ENCODE assay signal across 8 mouse cellular contexts in genomic region chr3:153911197-153911881, GRCm38 (mm10). TPM values are rescaled to one million over a fixed set of nuclear protein-coding genes. Genes with fewer than 3 reads are reported as not detected.
DNase-seq lines count a peak whose midpoint lies in the region; ATAC-seq and TF ChIP-seq lines count a peak whose summit lies in the region.

No protein-coding gene starts in this region.

- peak overlapping the region; percentile 78 for H3K4me3 ChIP-seq in left cerebral cortex, adult 2 months
- H3K4me3 ChIP-seq in forebrain, embryonic 14.5 days (ENCODE audit: low read depth, low read length): peak overlapping the region; percentile 63
- peak overlapping the region; percentile 90 for H3K4me3 ChIP-seq in limb, embryonic 11.5 days (ENCODE audit: low read depth, low read length)
- H3K4me3 ChIP-seq in stomach, embryonic 16.5 days (replicated peaks; ENCODE audit: low read length): peak overlapping the region; percentile 98

- WGBS in forebrain, embryonic 14.5 days: 44% methylated on average over 8 of the region's 8 CpGs
- WGBS in limb, embryonic 11.5 days: 54% methylated on average over 8 of the region's 8 CpGs
- WGBS in stomach, embryonic 16.5 days: 29% methylated on average over 8 of the region's 8 CpGs

- H3K27ac ChIP-seq in left cerebral cortex, adult 2 months: peak overlapping the region; percentile 99; the same call in 1 of the 2 replicates
- no peak overlapping the region for H3K27ac ChIP-seq in forebrain, embryonic 14.5 days (ENCODE audit: low read depth, low read length)
- H3K27ac ChIP-seq in limb, embryonic 11.5 days (replicated peaks; ENCODE audit: low read depth, low read length): no peak overlapping the region
- H3K27ac ChIP-seq in stomach, embryonic 16.5 days (ENCODE audit: low read length): peak overlapping the region; percentile 93

- H3K9ac ChIP-seq in forebrain, embryonic 14.5 days (ENCODE audit: low read length): peak overlapping the region; percentile 93
- H3K9ac ChIP-seq in limb, embryonic 11.5 days (ENCODE audit: low read length): peak overlapping the region; percentile 98
- peak overlapping the region; percentile 97 for H3K9ac ChIP-seq in stomach, embryonic 16.5 days (ENCODE audit: low read length)

- H3K36me3 ChIP-seq in forebrain, embryonic 14.5 days (ENCODE audit: control insufficient read depth, insufficient read depth, low read length): peaks cover 51% of the 10 kb centered on the region
- peaks cover 36% of the 10 kb centered on the region for H3K36me3 ChIP-seq in limb, embryonic 11.5 days (ENCODE audit: control insufficient read depth, insufficient read depth, low read length)
- H3K36me3 ChIP-seq in stomach, embryonic 16.5 days (ENCODE audit: control insufficient read depth, insufficient read depth, low read length): peaks cover 35% of the 10 kb centered on the region

- no peaks in the 10 kb centered on the region for H3K9me3 ChIP-seq in forebrain, embryonic 14.5 days (replicated peaks; ENCODE audit: control insufficient read depth, low read length)
- H3K9me3 ChIP-seq in limb, embryonic 11.5 days (ENCODE audit: control insufficient read depth, low read length): no peaks in the 10 kb centered on the region
- no peaks in the 10 kb centered on the region for H3K9me3 ChIP-seq in stomach, embryonic 16.5 days (replicated peaks; ENCODE audit: control insufficient read depth, low read length)

- intact Hi-C loops in left cerebral cortex, adult 2 months (cut with DNase I): no loop called here

- no peak for DNase-seq in left cerebral cortex, adult 2 months (ENCODE audit: extremely low spot score in 1 of 2, low spot score in 2 of 2)
- DNase-seq in left cerebral cortex, adult 11 months (ENCODE audit: low spot score): no peak
- peak; percentile 33 for DNase-seq in R1 (ENCODE audit: low read depth, low spot score)
- no peak for DNase-seq in forebrain, embryonic 14.5 days (ENCODE audit: low spot score)
- no peak for DNase-seq in limb, embryonic 11.5 days (ENCODE audit: low spot score)
- DNase-seq in retina, postnatal 1 day: no peak
- no peak for DNase-seq in frontal cortex, adult 2 months (ENCODE audit: extremely low spot score in 1 of 2, low spot score in 1 of 2)

- no peak for ATAC-seq in forebrain, embryonic 14.5 days
- no peak for ATAC-seq in limb, embryonic 11.5 days (ENCODE audit: insufficient number of reproducible peaks, low FRiP score, low TSS enrichment, low read depth)
- no peak for ATAC-seq in stomach, embryonic 16.5 days (ENCODE audit: insufficient read depth, low FRiP score)

- H3K4me2 ChIP-seq in forebrain, embryonic 14.5 days (ENCODE audit: low read length): peak overlapping the region; percentile 79
- peak overlapping the region; percentile 68 for H3K4me2 ChIP-seq in limb, embryonic 11.5 days (ENCODE audit: low read depth, severe bottlenecking)
- H3K4me2 ChIP-seq in stomach, embryonic 16.5 days (ENCODE audit: low read depth, low read length): peak overlapping the region; percentile 96

- no peaks in the 10 kb centered on the region for H3K27me3 ChIP-seq in forebrain, embryonic 14.5 days (replicated peaks; ENCODE audit: control insufficient read depth, insufficient read depth, low read length)
- no peaks in the 10 kb centered on the region for H3K27me3 ChIP-seq in limb, embryonic 11.5 days (ENCODE audit: control insufficient read depth, insufficient read depth, low read length)
- H3K27me3 ChIP-seq in stomach, embryonic 16.5 days (ENCODE audit: control insufficient read depth, insufficient read depth, low read length): no peaks in the 10 kb centered on the region

- no peak for TF ChIP-seq CTCF in left cerebral cortex, adult 2 months (IDR thresholded peaks at IDR 0.05)

- H3K4me1 ChIP-seq in forebrain, embryonic 14.5 days (ENCODE audit: control insufficient read depth, insufficient read depth, low read length): peaks cover 18% of the 10 kb centered on the region
- peaks cover 11% of the 10 kb centered on the region for H3K4me1 ChIP-seq in limb, embryonic 11.5 days (ENCODE audit: control insufficient read depth, insufficient read depth, low read length)
- peaks cover 41% of the 10 kb centered on the region for H3K4me1 ChIP-seq in stomach, embryonic 16.5 days (ENCODE audit: control insufficient read depth, insufficient read depth, low read length)

RNA-seq across cellular contexts. Expression of gene Rabggtb, which starts 1.5 kb away (rescaled TPM):
- total RNA-seq in left cerebral cortex, adult 2 months (2021): 10 to 100 TPM; 69.2 to 70.8 TPM
- 49.1 and 55.4 TPM in 2 replicates for polyA plus RNA-seq in forebrain, embryonic 14.5 days (2014; fragmentation: Nextera tagmentation; extraction: Ambion mirVana)
- polyA plus RNA-seq in limb, embryonic 11.5 days (2014; fragmentation: Nextera tagmentation; extraction: Ambion mirVana): 41.8 and 49.5 TPM in 2 replicates
- 47.4 and 48.9 TPM in 2 replicates for polyA plus RNA-seq in stomach, embryonic 16.5 days (2015; fragmentation: Nextera tagmentation; extraction: Ambion mirVana)
- polyA plus RNA-seq in frontal cortex, adult 2 months (2012; rRNA removed): 66.9 and 73.9 TPM in 2 replicates

RNA-seq across cellular contexts. Expression of gene Msh4, which starts 5.4 kb away (rescaled TPM):
- total RNA-seq in left cerebral cortex, adult 2 months (2021): under 1 TPM; 0.30 to 0.36 TPM
- polyA plus RNA-seq in forebrain, embryonic 14.5 days (2014; fragmentation: Nextera tagmentation; extraction: Ambion mirVana): 0.06 TPM in 1 of 2 replicates, not detected in the other
- polyA plus RNA-seq in limb, embryonic 11.5 days (2014; fragmentation: Nextera tagmentation; extraction: Ambion mirVana): 0.11 TPM in 1 of 2 replicates, not detected in the other
- polyA plus RNA-seq in stomach, embryonic 16.5 days (2015; fragmentation: Nextera tagmentation; extraction: Ambion mirVana): not detected in 2 replicates
- 0.04 and 0.06 TPM in 2 replicates for polyA plus RNA-seq in frontal cortex, adult 2 months (2012; rRNA removed)

RNA-seq across cellular contexts. Expression of gene Acadm, which starts 33.1 kb away (rescaled TPM):
- 10 to 100 TPM; 44.8 to 47.3 TPM for total RNA-seq in left cerebral cortex, adult 2 months (2021)
- polyA plus RNA-seq in forebrain, embryonic 14.5 days (2014; fragmentation: Nextera tagmentation; extraction: Ambion mirVana): 42.1 and 47.5 TPM in 2 replicates
- 42.5 and 43.9 TPM in 2 replicates for polyA plus RNA-seq in limb, embryonic 11.5 days (2014; fragmentation: Nextera tagmentation; extraction: Ambion mirVana)
- polyA plus RNA-seq in stomach, embryonic 16.5 days (2015; fragmentation: Nextera tagmentation; extraction: Ambion mirVana): 106 and 112 TPM in 2 replicates
- 81.7 and 90.0 TPM in 2 replicates for polyA plus RNA-seq in frontal cortex, adult 2 months (2012; rRNA removed)

Comparison
In these comparisons a context has a peak if more than half of its experiments do, and no peak if none do; other contexts are left out.
1. H3K27ac ChIP-seq: peak in left cerebral cortex, adult 2 months (single experiment) and stomach, embryonic 16.5 days (single experiment); none in forebrain, embryonic 14.5 days (single experiment) and limb, embryonic 11.5 days (single experiment).
2. Peak in every context shown above with its lines, with median percentiles within 50 percentile points of each other: H3K4me3 ChIP-seq, H3K4me2 ChIP-seq and H3K9ac ChIP-seq.